20 mouse cellular contexts compared by ENCODE assay signal in the genomic region with DNA sequence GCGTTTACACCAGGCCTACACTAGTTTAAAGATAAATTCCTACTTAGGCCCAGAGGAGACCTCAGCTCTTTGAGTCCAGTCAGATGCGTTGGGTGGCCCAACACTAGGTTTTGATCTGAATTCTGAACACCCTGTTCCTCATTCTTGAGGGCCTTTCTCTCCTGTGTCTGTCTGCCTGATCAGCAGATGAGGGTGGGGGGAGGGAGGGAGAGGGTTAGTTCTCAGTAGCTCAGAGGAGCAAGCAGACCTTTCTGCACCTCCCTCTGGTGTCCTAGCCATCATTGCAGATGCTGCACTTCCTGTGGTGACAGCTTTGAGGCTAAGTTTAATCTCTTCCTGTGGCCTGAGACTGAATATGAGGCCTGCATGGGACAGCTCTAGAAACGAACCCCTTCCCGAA.
A peak's percentile ranks its signal among the peaks of the same experiment; 100 is the strongest.
DNase-seq lines count a peak whose midpoint lies in the region; ATAC-seq and TF ChIP-seq lines count a peak whose summit lies in the region.
"Had no signal": no experiment of that assay in that cellular context is flagged by ENCODE, and none has a peak within 500 bp of the region (broad histone marks: within the 10 kb centered on the region; RNA-seq: fewer than 3 reads in every experiment).

No protein-coding gene starts in this region.

- H3K4me2 ChIP-seq in hindbrain, postnatal 0 days (ENCODE audit: low read depth, low read length), result no peak overlapping the region
- no peak overlapping the region for H3K4me2 ChIP-seq in hindbrain, embryonic 16.5 days (ENCODE audit: low read length)
- H3K4me2 ChIP-seq in CH12.LX (ENCODE audit: insufficient read depth, low read depth, poor library complexity, severe bottlenecking), result no peak overlapping the region
- H3K4me2 ChIP-seq: intestine, embryonic 15.5 days; liver, embryonic 11.5 days; lung, embryonic 15.5 days; midbrain, embryonic 12.5 days; stomach, embryonic 15.5 days had no signal

- H3K79me2 ChIP-seq in CH12.LX (replicated peaks; ENCODE audit: control insufficient read depth, extremely low read depth, insufficient read depth, poor library complexity, severe bottlenecking), result no peaks in the 10 kb centered on the region

- H3K27ac ChIP-seq in hindbrain, postnatal 0 days, result no peak overlapping the region
- H3K27ac ChIP-seq in hindbrain, embryonic 16.5 days (ENCODE audit: low read depth, low read length), result no peak overlapping the region
- H3K27ac ChIP-seq in CH12.LX (ENCODE audit: insufficient read depth, low read depth), result no peak overlapping the region
- H3K27ac ChIP-seq: intestine, embryonic 15.5 days; lung, embryonic 15.5 days; macrophage; midbrain, embryonic 12.5 days had no signal

- 70% methylated on average over 4 of the region's 4 CpGs for WGBS in hindbrain, postnatal 0 days
- WGBS in hindbrain, embryonic 16.5 days, result 75% methylated on average over 4 of the region's 4 CpGs

- no peak for TF ChIP-seq POLR2A in CH12.LX (IDR thresholded peaks at IDR 0.05; ENCODE audit: low read depth, low read length)

- in situ Hi-C loops in CH12.LX (cut with MboI; ENCODE audit: low pct_ligation_motif_present, low pct_unique_long_range_greater_than_20kb, low sequenced_read_pairs), result no loop called here

- no peak for TF ChIP-seq EP300 in CH12.LX (IDR thresholded peaks at IDR 0.05; ENCODE audit: low read length)

- TF ChIP-seq RAD21 in CH12.LX (IDR thresholded peaks at IDR 0.05; ENCODE audit: low read depth, low read length), result no peak

- peaks cover 5% of the 10 kb centered on the region; the same call in 1 of the 2 replicates for H3K36me3 ChIP-seq in hindbrain, postnatal 0 days (ENCODE audit: insufficient read depth, low read length)
- peaks cover 2% of the 10 kb centered on the region; the same call in 1 of the 2 replicates for H3K36me3 ChIP-seq in hindbrain, embryonic 16.5 days (ENCODE audit: control insufficient read depth, insufficient read depth, low read length)
- peaks cover 1 to 60% of the 10 kb centered on the region in 2 experiments for H3K36me3 ChIP-seq in CH12.LX (replicated peaks in 1 of 2; ENCODE audit: control insufficient read depth in 1 of 2, insufficient read depth in 1 of 2, low read length in 1 of 2)
- H3K36me3 ChIP-seq: intestine, embryonic 15.5 days had no signal

- DNase-seq in hindbrain, postnatal 0 days (ENCODE audit: low spot score), result no peak
- DNase-seq in A20 (ENCODE audit: low read depth, low spot score) (peak; percentile 55), CH12.LX (ENCODE audit: extremely low read depth) (peak; percentile 70)
- peak; percentile 46 for DNase-seq in induced T-regulatory cell, adult 2 months (ENCODE audit: low read depth)
- no peak for DNase-seq in right cerebral cortex, postnatal 14 days
- no peak for DNase-seq in kidney, adult 9 months
- DNase-seq: adrenal gland, postnatal 25 days; cerebellum, adult 2 months; gastrocnemius, postnatal 36 days; kidney, postnatal 4 days; spleen, adult 18-20 months had no signal

- H3K9ac ChIP-seq in hindbrain, postnatal 0 days (replicated peaks; ENCODE audit: low read length), result no peak overlapping the region
- H3K9ac ChIP-seq in hindbrain, embryonic 16.5 days (ENCODE audit: low read depth, low read length), result no peak overlapping the region; the same call in 1 of the 2 replicates
- no peak overlapping the region for H3K9ac ChIP-seq in CH12.LX (ENCODE audit: insufficient read depth, low read depth)
- H3K9ac ChIP-seq: intestine, embryonic 15.5 days; lung, embryonic 15.5 days; midbrain, embryonic 12.5 days; stomach, embryonic 15.5 days had no signal

- no peaks in the 10 kb centered on the region for H3K27me3 ChIP-seq in hindbrain, postnatal 0 days (ENCODE audit: insufficient read depth, low read length)
- H3K27me3 ChIP-seq in hindbrain, embryonic 16.5 days (replicated peaks; ENCODE audit: control insufficient read depth, insufficient read depth, low read length), result no peaks in the 10 kb centered on the region
- no peaks in the 10 kb centered on the region for H3K27me3 ChIP-seq in CH12.LX (replicated peaks)
- H3K27me3 ChIP-seq: intestine, embryonic 15.5 days; lung, embryonic 15.5 days; midbrain, embryonic 12.5 days; stomach, embryonic 15.5 days had no signal

- H3K4me3 ChIP-seq in hindbrain, postnatal 0 days (ENCODE audit: low read length), result no peak overlapping the region
- no peak overlapping the region for H3K4me3 ChIP-seq in hindbrain, embryonic 16.5 days (ENCODE audit: low read length)
- no peak overlapping the region for H3K4me3 ChIP-seq in CH12.LX (replicated peaks in 1 of 3; ENCODE audit: low read depth in 2 of 3, low read length in 2 of 3, poor library complexity in 1 of 3)
- H3K4me3 ChIP-seq: erythroblast, embryonic 14.5 days; intestine, embryonic 15.5 days; lung, embryonic 15.5 days; midbrain, embryonic 12.5 days; stomach, embryonic 15.5 days had no signal

- no peak for ATAC-seq in hindbrain, postnatal 0 days
- ATAC-seq in hindbrain, embryonic 16.5 days, result no peak
- ATAC-seq: forebrain, embryonic 14.5 days had no signal

- TF ChIP-seq CTCF in hindbrain, postnatal 0 days (IDR thresholded peaks at IDR 0.05; ENCODE audit: low read depth), result 0 out of 2 replicates have a peak, but pooled peaks have one; percentile 7
- TF ChIP-seq CTCF in CH12.LX (conservative IDR thresholded peaks at IDR 0.05 in 1 of 2, IDR thresholded peaks at IDR 0.05 in 1 of 2; ENCODE audit: low read depth in 2 of 2, low read length in 2 of 2), result no peak

- no peaks in the 10 kb centered on the region for H3K9me3 ChIP-seq in hindbrain, postnatal 0 days (ENCODE audit: low read length)
- H3K9me3 ChIP-seq in hindbrain, embryonic 16.5 days (ENCODE audit: control insufficient read depth, low read length), result no peaks in the 10 kb centered on the region
- no peaks in the 10 kb centered on the region for H3K9me3 ChIP-seq in CH12.LX (replicated peaks; ENCODE audit: low read length)
- H3K9me3 ChIP-seq: intestine, embryonic 15.5 days; lung, embryonic 15.5 days; midbrain, embryonic 12.5 days; stomach, embryonic 15.5 days had no signal

- dilution Hi-C loops in CH12.LX (cut with MboI; ENCODE audit: extremely low pct_ligation_motif_present, extremely low pct_unique_long_range_greater_than_20kb, low sequenced_read_pairs), result no loop called here

- no peaks in the 10 kb centered on the region for H3K4me1 ChIP-seq in hindbrain, postnatal 0 days (ENCODE audit: insufficient read depth, low read length)
- no peaks in the 10 kb centered on the region for H3K4me1 ChIP-seq in hindbrain, embryonic 16.5 days (ENCODE audit: control insufficient read depth, insufficient read depth, low read depth, low read length)
- peaks cover 0 to 59% of the 10 kb centered on the region in 2 experiments; a peak in 2 of 4 replicates for H3K4me1 ChIP-seq in CH12.LX (ENCODE audit: control insufficient read depth in 1 of 2, insufficient read depth in 2 of 2)

TF ChIP-seq in CH12.LX, 34 proteins besides CTCF, POLR2A, EP300 and RAD21:
- no peak for TF ChIP-seq MAFK (IDR thresholded peaks at IDR 0.05; ENCODE audit: insufficient replicate concordance, low read length)
- no peak for TF ChIP-seq MEF2A (IDR thresholded peaks at IDR 0.05; ENCODE audit: borderline replicate concordance, low read depth, low read length)
- TF ChIP-seq CHD1 (IDR thresholded peaks at IDR 0.05; ENCODE audit: low read depth, low read length), result no peak
- TF ChIP-seq USF1 (IDR thresholded peaks at IDR 0.05; ENCODE audit: low read depth, low read length), result no peak
- no peak for TF ChIP-seq GABPA (IDR thresholded peaks at IDR 0.05; ENCODE audit: insufficient replicate concordance, low read depth, low read length)
- TF ChIP-seq SIN3A (IDR thresholded peaks at IDR 0.05; ENCODE audit: low read length), result no peak
- TF ChIP-seq BHLHE40 (IDR thresholded peaks at IDR 0.05; ENCODE audit: low read depth, low read length), result no peak
- TF ChIP-seq SMC3 (IDR thresholded peaks at IDR 0.05; ENCODE audit: low read depth, low read length), result no peak
- TF ChIP-seq MYC (IDR thresholded peaks at IDR 0.05; ENCODE audit: low read depth, low read length), result no peak
- TF ChIP-seq MAZ (IDR thresholded peaks at IDR 0.05; ENCODE audit: low read depth, low read length), result no peak
TF ChIP-seq in CH12.LX: peak in this region for 0.

Comparison
In these comparisons a context has a peak if more than half of its experiments do, and no peak if none do; other contexts are left out.
1. DNase-seq: peak in A20 (single experiment), CH12.LX (single experiment) and induced T-regulatory cell, adult 2 months (single experiment); none in hindbrain, postnatal 0 days (single experiment), right cerebral cortex, postnatal 14 days (single experiment) and kidney, adult 9 months (single experiment).